Mouse (Mus musculus): ENCODE measurements at regions not wholly inside any gene's neighbourhood (a gene's known extent, or its start where the extent isn't known, plus 50 kb on each side); places are given as distances from the start of the nearest gene placed in this dataset.

- TF ChIP-seq CTCF (IDR thresholded peaks at IDR 0.05; ENCODE audit: insufficient read depth, low read length) = no peak
- TF ChIP-seq POLR2A (IDR thresholded peaks at IDR 0.05; ENCODE audit: borderline replicate concordance, extremely low read depth, low read depth, low read length) = no peak
Measured at GRCm38 (mm10) chr14:96787917-96788316, 269.0 kb upstream of the Klhl1 start.
